Mouse (Mus musculus) neural tube, embryonic 11.5 days (tissue): Measurements from ENCODE around the gene 2310011J03Rik. TPM values are rescaled to one million over a fixed set of nuclear protein-coding genes. Genes with fewer than 3 reads are reported as not detected.

Experiments
- ATAC-seq: fragments of 200-750 bp; cut with Nextera tagmentation; 2 replicates; pipeline ENCODE4 v1.8.0; 2017; ENCODE audit warnings: moderate number of reproducible peaks, mild to moderate bottlenecking, moderate TSS enrichment, moderate library complexity; ENCODE audit not compliant: insufficient read depth, low FRiP score, low TSS enrichment
- DNase-seq: peaks from one replicate; pipeline ENCODE4 v3.0.0-alpha.2; 2015; ENCODE audit warnings: low spot score
- H3K27ac ChIP-seq: fragments of 300-500 bp; sonication (generic); 2 replicates; pipeline ENCODE4 v1.5.1; 2014; ENCODE audit warnings: low read depth, mild to moderate bottlenecking, low read length
- H3K27me3 ChIP-seq: fragments of 300-500 bp; sonication (generic); 2 replicates; pipeline ENCODE4 v1.6.1; 2014; ENCODE audit warnings: mild to moderate bottlenecking, low read length, mixed read lengths; ENCODE audit not compliant: control insufficient read depth, insufficient read depth
- H3K36me3 ChIP-seq: fragments of 300-500 bp; sonication (generic); 2 replicates; pipeline ENCODE4 v1.6.1; 2014; ENCODE audit warnings: mild to moderate bottlenecking, low read length, moderate library complexity, mixed read lengths; ENCODE audit not compliant: control insufficient read depth, insufficient read depth
- H3K4me1 ChIP-seq: fragments of 300-500 bp; sonication (generic); 2 replicates; pipeline ENCODE4 v1.6.1; 2014; ENCODE audit warnings: low read length, mixed read lengths; ENCODE audit not compliant: control insufficient read depth, insufficient read depth
- H3K4me2 ChIP-seq: fragments of 300-500 bp; sonication (generic); 2 replicates; pipeline ENCODE4 v1.6.1; 2014; ENCODE audit warnings: low read depth, mild to moderate bottlenecking, moderate library complexity
- H3K4me3 ChIP-seq: fragments of 300-500 bp; sonication (generic); 2 replicates; pipeline ENCODE4 v1.5.1; 2014; ENCODE audit warnings: low read depth, low read length
- H3K9ac ChIP-seq: fragments of 300-500 bp; sonication (generic); 2 replicates; pipeline ENCODE4 v1.6.1; 2014; ENCODE audit warnings: mild to moderate bottlenecking, low read length
- H3K9me3 ChIP-seq: fragments of 300-500 bp; sonication (generic); 2 replicates; pipeline ENCODE4 v1.6.1; 2016; ENCODE audit warnings: low read length; ENCODE audit not compliant: control insufficient read depth
- WGBS: fragments of 180-500 bp; shearing (Covaris S2); extraction: QIAGEN DNeasy Blood & Tissue Kit; methylation state at CpG from one replicate; pipeline ENCODE4 v1.1.7; 2014; 5-methylcytosine and 5-hydroxymethylcytosine counted together
- microRNA-seq: library from miRNA; unstranded; fragments of <30 nt; microRNA quantifications from one replicate; pipeline ENCODE4, GENCODE M21; 2016
- polyA plus RNA-seq: library from polyadenylated mRNA; unstranded; fragments of >200 nt; fragmentation: Nextera tagmentation; extraction: Ambion mirVana; gene quantifications from 2 replicates; pipeline ENCODE4 v1.2.1, GENCODE M21; 2014

Gene 2310011J03Rik
- polyA plus RNA-seq, 1 experiment from 2014 or later = 37.3 TPM

- Histone ChIP-seq H3K27ac (no peak overlapping the region), H3K27me3 (no peaks in the 10 kb centered on the region), H3K4me1 (peaks cover 7% of the 10 kb centered on the region), H3K36me3 (peaks cover 15% of the 10 kb centered on the region), H3K9me3 (no peaks in the 10 kb centered on the region), H3K4me3 (no peak overlapping the region), H3K4me2 (no peak overlapping the region), H3K9ac (no peak overlapping the region)
- no peak for DNase-seq
- ATAC-seq = no peak
- WGBS = 94% methylated on average over 8 of the region's 8 CpGs
These were observed 48.3 kb downstream of the 2310011J03Rik start for GRCm38 (mm10) chr10:80271870-80272585.

DNA sequence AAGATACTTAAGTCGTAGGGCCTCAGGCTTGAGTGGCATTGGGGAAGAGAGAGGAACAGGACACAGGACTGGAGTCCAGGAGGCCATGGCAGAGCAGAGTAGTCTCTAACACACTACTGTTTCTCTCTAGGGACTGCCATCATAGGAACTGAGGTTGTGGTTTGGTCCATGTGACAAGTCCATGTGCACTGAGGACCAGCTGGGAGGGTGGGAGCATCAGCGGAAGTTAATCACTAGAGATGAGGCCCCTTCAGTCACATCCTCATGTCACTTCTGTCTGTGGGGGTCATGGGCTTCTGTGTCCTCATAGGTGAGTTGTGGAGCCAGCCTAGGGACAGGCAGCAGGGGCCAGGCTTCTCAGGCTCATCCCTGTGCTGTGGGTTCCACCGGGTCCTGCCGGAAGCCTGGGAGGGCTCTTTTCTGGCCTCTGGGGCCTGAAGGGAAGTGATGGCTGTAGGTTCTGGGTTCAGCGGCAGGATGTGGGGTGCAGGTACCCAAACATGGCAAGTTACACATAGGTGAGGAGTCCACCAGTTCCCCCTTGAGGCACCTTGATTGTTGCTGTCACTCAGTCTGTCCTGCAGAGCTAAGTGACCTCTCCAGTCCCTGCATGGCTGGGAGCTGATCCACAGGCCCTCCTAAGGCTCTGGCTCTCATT is 49.0 kb downstream of the 2310011J03Rik start:
- Histone ChIP-seq H3K4me2 (no peak overlapping the region), H3K9ac (no peak overlapping the region), H3K4me3 (no peak overlapping the region), H3K27me3 (no peaks in the 10 kb centered on the region), H3K4me1 (peaks cover 13% of the 10 kb centered on the region), H3K9me3 (no peaks in the 10 kb centered on the region), H3K36me3 (peaks cover 12% of the 10 kb centered on the region), H3K27ac (no peak overlapping the region)
- WGBS = 95% methylated on average over 5 of the region's 5 CpGs
- no peak for DNase-seq
- ATAC-seq = no peak

GRCm38 (mm10) chr10:80270734-80271181 is 49.6 kb downstream of the 2310011J03Rik start:
- 86% methylated on average over 6 of the region's 6 CpGs for WGBS
- no peak overlapping the region for H3K4me2 ChIP-seq
- no peaks in the 10 kb centered on the region for H3K9me3 ChIP-seq
- DNase-seq = no peak
- H3K4me3 ChIP-seq = no peak overlapping the region
- peaks cover 18% of the 10 kb centered on the region for H3K4me1 ChIP-seq
- H3K9ac ChIP-seq = no peak overlapping the region; the same call in 1 of the 2 replicates
- no peaks in the 10 kb centered on the region for H3K27me3 ChIP-seq
- peaks cover 7% of the 10 kb centered on the region for H3K36me3 ChIP-seq
- ATAC-seq = no peak
- H3K27ac ChIP-seq = no peak overlapping the region

DNA sequence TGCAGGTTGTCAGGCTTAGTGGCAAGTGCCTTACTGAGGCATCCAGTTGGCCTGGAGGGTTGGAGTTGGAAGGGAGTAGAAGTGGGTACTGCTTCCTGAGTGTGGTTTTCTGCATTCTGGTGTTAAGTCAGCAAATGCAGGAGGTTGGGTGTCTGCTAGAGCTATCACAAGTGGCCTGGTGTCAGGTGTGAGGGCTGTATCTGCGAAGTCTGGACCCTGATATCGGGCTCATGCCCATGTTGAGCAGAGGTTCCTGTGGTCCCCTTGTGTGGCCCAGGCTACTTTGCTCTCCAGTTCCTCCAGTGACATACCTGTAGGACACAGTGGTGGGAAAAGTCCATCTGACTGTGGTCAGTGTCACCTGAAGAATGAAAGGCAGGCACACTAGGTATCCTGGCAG is 50.2 kb downstream of the 2310011J03Rik start:
- Histone ChIP-seq H3K4me2 (no peak overlapping the region), H3K4me3 (no peak overlapping the region), H3K9me3 (no peaks in the 10 kb centered on the region), H3K9ac (no peak overlapping the region), H3K27ac (no peak overlapping the region), H3K4me1 (peaks cover 20% of the 10 kb centered on the region), H3K36me3 (peaks cover 7% of the 10 kb centered on the region), H3K27me3 (no peaks in the 10 kb centered on the region)
- ATAC-seq = no peak
- WGBS = 95% methylated on average over 2 of the region's 2 CpGs
- no peak for DNase-seq

Small RNAs within 50 kb of the gene (microRNA-seq; reads per million reads assigned to microRNA genes)
- gene Mir6911 = not detected

Other genes starting within 250 kb of the 2310011J03Rik start
- 11.3 and 11.9 TPM in 2 replicates for gene Sbno2, start 215.0 kb downstream of the 2310011J03Rik start, polyA plus RNA-seq
- 22.0 and 23.5 TPM in 2 replicates for gene Stk11, start 204.7 kb downstream of the 2310011J03Rik start, polyA plus RNA-seq
- gene Atp5d, start 181.9 kb downstream of the 2310011J03Rik start, polyA plus RNA-seq = 376 and 386 TPM in 2 replicates
- 11.1 and 11.3 TPM in 2 replicates for gene Cbarp, start 179.7 kb downstream of the 2310011J03Rik start, polyA plus RNA-seq
- gene Midn, start 172.3 kb downstream of the 2310011J03Rik start, polyA plus RNA-seq = 70.0 and 78.2 TPM in 2 replicates
- gene Cirbp, start 154.6 kb downstream of the 2310011J03Rik start, polyA plus RNA-seq = 84.0 and 85.1 TPM in 2 replicates
- 8.8 and 10.8 TPM in 2 replicates for gene 1600002K03Rik, start 147.6 kb downstream of the 2310011J03Rik start, polyA plus RNA-seq
- gene Efna2, start 141.1 kb downstream of the 2310011J03Rik start, polyA plus RNA-seq = 36.2 and 38.9 TPM in 2 replicates
- 59.6 and 61.8 TPM in 2 replicates for gene Mum1, start 94.1 kb downstream of the 2310011J03Rik start, polyA plus RNA-seq
- 247 and 261 TPM in 2 replicates for gene Ndufs7, start 71.4 kb downstream of the 2310011J03Rik start, polyA plus RNA-seq
- gene Gamt, start 59.5 kb downstream of the 2310011J03Rik start, polyA plus RNA-seq = 35.1 and 37.7 TPM in 2 replicates
- 49.8 and 51.9 TPM in 2 replicates for gene Dazap1, start 59.1 kb downstream of the 2310011J03Rik start, polyA plus RNA-seq
- 857 and 860 TPM in 2 replicates for gene Rps15, start 28.1 kb downstream of the 2310011J03Rik start, polyA plus RNA-seq
- gene Apc2, start 24.6 kb downstream of the 2310011J03Rik start, polyA plus RNA-seq = 81.4 and 81.7 TPM in 2 replicates
- gene Pcsk4, start 9.0 kb upstream of the 2310011J03Rik start, polyA plus RNA-seq = 2.0 and 2.4 TPM in 2 replicates
- 4.2 and 5.5 TPM in 2 replicates for gene Reep6, start 9.4 kb upstream of the 2310011J03Rik start, polyA plus RNA-seq
- gene Adamtsl5, start 27.9 kb upstream of the 2310011J03Rik start, polyA plus RNA-seq = 0.17 and 0.27 TPM in 2 replicates
- gene Plk5, start 35.9 kb upstream of the 2310011J03Rik start, polyA plus RNA-seq = 0.17 TPM in 1 of 2 replicates, not detected in the other
- 12.6 and 15.5 TPM in 2 replicates for gene Mex3d, start 67.1 kb upstream of the 2310011J03Rik start, polyA plus RNA-seq
- 262 and 271 TPM in 2 replicates for gene Mbd3, start 79.0 kb upstream of the 2310011J03Rik start, polyA plus RNA-seq
- gene Uqcr11, start 86.3 kb upstream of the 2310011J03Rik start, polyA plus RNA-seq = 494 and 521 TPM in 2 replicates
- gene Tcf3, start 113.1 kb upstream of the 2310011J03Rik start, polyA plus RNA-seq = 177 and 178 TPM in 2 replicates
- 1.3 and 1.4 TPM in 2 replicates for gene Onecut3, start 174.3 kb upstream of the 2310011J03Rik start, polyA plus RNA-seq
- 0.84 and 0.96 TPM in 2 replicates for gene Atp8b3, start 218.6 kb upstream of the 2310011J03Rik start, polyA plus RNA-seq
- 30.7 and 31.4 TPM in 2 replicates for gene Rexo1, start 241.0 kb upstream of the 2310011J03Rik start, polyA plus RNA-seq